Mouse (Mus musculus) liver, embryonic 14 days (tissue): Measurements from ENCODE around the gene Btrc. TPM values are rescaled to one million over a fixed set of nuclear protein-coding genes. Genes with fewer than 3 reads are reported as not detected.

Experiments used
- polyA plus RNA-seq: library from polyadenylated mRNA; depleted of rRNA; stranded (reverse); fragments of >200 nt; gene quantifications from 2 replicates; pipeline ENCODE4 v1.2.3, GENCODE M21; 2012; rRNA removed

The Btrc gene
- polyA plus RNA-seq: 28.3 and 31.1 TPM in 2 replicates

GRCm38 (mm10) chr19:45363384-45363926, at the start of gene Btrc:
Gene Btrc, plus strand, starts transcription at chr19:45363734.

GRCm38 (mm10) chr19:45560153-45560890, 196.8 kb downstream of the Btrc start, which contains the start of the genes Poll and Gm17018:
Gene Poll, minus strand, starts transcription at chr19:45560531.
Gene Gm17018, plus strand, starts transcription at chr19:45560615.

Other genes starting within 250 kb of the Btrc start
- gene Tlx1, start 213.1 kb upstream of the Btrc start, polyA plus RNA-seq: 0.05 TPM in 1 of 2 replicates, not detected in the other
- gene Lbx1, start 127.9 kb upstream of the Btrc start, polyA plus RNA-seq: 0.03 TPM in 1 of 2 replicates, not detected in the other
- gene Poll, start 196.8 kb downstream of the Btrc start, polyA plus RNA-seq: 3.0 and 3.9 TPM in 2 replicates
- gene Gm17018, start 196.9 kb downstream of the Btrc start, polyA plus RNA-seq: 7.4 and 7.8 TPM in 2 replicates